Mouse (Mus musculus) heart, embryonic 12.5 days (tissue): Measurements from ENCODE around the gene Prkch. TPM values are rescaled to one million over a fixed set of nuclear protein-coding genes. Genes with fewer than 3 reads are reported as not detected.

Experiments used
- ATAC-seq: fragments of 200-750 bp; cut with Nextera tagmentation; 2 replicates; pipeline ENCODE4 v1.8.0; 2017; ENCODE audit warnings: moderate TSS enrichment, moderate library complexity; ENCODE audit not compliant: insufficient number of reproducible peaks, low FRiP score
- H3K27ac ChIP-seq: fragments of 300-500 bp; sonication (generic); 2 replicates; pipeline ENCODE4 v1.5.1; 2016; ENCODE audit warnings: mild to moderate bottlenecking, moderate library complexity; ENCODE audit not compliant: poor library complexity, severe bottlenecking
- H3K27me3 ChIP-seq: fragments of 300-500 bp; sonication (generic); replicated peaks from 2 replicates; pipeline ENCODE4 v1.6.1; 2016; ENCODE audit warnings: mild to moderate bottlenecking, moderate library complexity
- H3K36me3 ChIP-seq: fragments of 300-500 bp; sonication (generic); 2 replicates; pipeline ENCODE4 v1.6.1; 2016; ENCODE audit warnings: mild to moderate bottlenecking, moderate library complexity
- H3K4me1 ChIP-seq: fragments of 300-500 bp; sonication (generic); replicated peaks from 2 replicates; pipeline ENCODE4 v1.6.1; 2016; ENCODE audit warnings: mild to moderate bottlenecking
- H3K4me2 ChIP-seq: fragments of 300-500 bp; sonication (generic); 2 replicates; pipeline ENCODE4 v1.6.1; 2016; ENCODE audit warnings: mild to moderate bottlenecking, moderate library complexity
- H3K4me3 ChIP-seq: fragments of 300-500 bp; sonication (generic); 2 replicates; pipeline ENCODE4 v1.5.1; 2016; ENCODE audit warnings: mild to moderate bottlenecking
- H3K9ac ChIP-seq: fragments of 300-500 bp; sonication (generic); 2 replicates; pipeline ENCODE4 v1.6.1; 2016; ENCODE audit warnings: mild to moderate bottlenecking, moderate library complexity
- H3K9me3 ChIP-seq: fragments of 300-500 bp; sonication (generic); replicated peaks from 2 replicates; pipeline ENCODE4 v1.6.1; 2016; ENCODE audit warnings: mild to moderate bottlenecking, moderate library complexity
- WGBS: fragments of 180-500 bp; shearing (Covaris S2); methylation state at CpG from one replicate; pipeline ENCODE4 v1.1.7; 2016; 5-methylcytosine and 5-hydroxymethylcytosine counted together
- polyA plus RNA-seq: library from polyadenylated mRNA; unstranded; fragments of >200 nt; fragmentation: Nextera tagmentation; extraction: Ambion mirVana; gene quantifications from 2 replicates; pipeline ENCODE4 v1.2.1, GENCODE M21; 2016

The Prkch gene
- polyA plus RNA-seq, 1 experiment from 2014 or later: 19.5 TPM

DNA sequence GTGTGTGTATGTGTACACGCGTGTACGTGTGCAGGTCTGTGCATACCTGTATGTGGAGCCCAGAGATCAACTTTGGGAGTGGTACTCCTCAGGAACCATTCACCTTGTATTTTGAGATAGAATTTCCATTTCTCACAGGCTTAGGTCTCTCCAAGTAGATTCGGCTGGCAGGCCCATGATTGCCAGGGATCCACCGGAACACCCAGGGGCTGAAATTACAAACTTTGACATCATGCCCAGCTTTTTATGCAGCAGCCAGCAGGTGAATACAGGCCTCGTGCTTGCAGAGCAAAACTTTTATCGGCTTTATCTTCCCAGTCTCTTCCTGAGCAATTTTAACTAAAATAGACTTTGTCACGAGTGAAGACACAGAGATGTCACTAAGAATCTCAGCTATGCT lies 217.2 kb downstream of the Prkch start:
- H3K4me1 ChIP-seq: peaks cover 41% of the 10 kb centered on the region
- ATAC-seq: no peak

DNA sequence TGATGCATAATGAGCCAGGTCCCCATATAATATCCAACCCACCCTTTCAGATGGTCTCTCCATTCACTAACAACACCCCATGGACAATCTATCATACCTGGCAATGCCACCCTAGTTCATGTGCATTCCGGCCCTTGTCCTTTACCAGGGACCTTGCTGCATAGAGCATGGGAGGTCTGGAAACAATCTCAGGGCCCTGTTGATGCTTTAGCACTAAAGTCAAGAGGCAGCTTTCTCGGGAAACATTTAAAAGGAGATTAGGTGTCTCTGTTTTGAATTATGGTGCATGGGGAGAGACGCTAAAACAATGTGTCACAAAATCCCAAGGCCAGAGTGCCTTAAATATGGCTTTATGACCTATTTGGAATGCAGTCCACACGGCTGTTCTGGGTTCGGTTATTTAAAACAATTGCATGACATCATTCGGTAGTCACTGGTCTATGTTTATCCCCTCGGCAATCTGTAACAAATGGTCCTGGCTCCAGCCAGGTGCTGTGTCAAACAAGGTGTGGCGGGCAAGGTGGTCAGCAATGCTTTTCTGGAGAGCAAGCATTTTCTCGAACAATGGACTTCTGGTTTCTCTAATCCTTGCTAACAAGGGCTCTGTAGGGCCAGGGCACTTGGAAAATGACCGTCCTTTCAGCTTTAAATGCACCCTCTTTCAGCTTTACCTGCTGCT lies 217.9 kb downstream of the Prkch start:
- Histone ChIP-seq H3K9ac (peak overlapping the region; percentile 40; the same call in 1 of the 2 replicates), H3K36me3 (no peaks in the 10 kb centered on the region), H3K4me1 (peaks cover 38% of the 10 kb centered on the region), H3K27me3 (no peaks in the 10 kb centered on the region), H3K9me3 (no peaks in the 10 kb centered on the region), H3K4me2 (no peak overlapping the region), H3K27ac (peak overlapping the region; percentile 83), H3K4me3 (no peak overlapping the region)
- ATAC-seq: 0 out of 2 replicates have a peak, but pooled peaks have one; percentile 48
- 40% methylated on average over 10 of the region's 10 CpGs for WGBS

More for the DNA sequence above, 217.2 kb downstream of the Prkch start:
- H3K4me3 ChIP-seq: no peak overlapping the region
- no peaks in the 10 kb centered on the region for H3K36me3 ChIP-seq
- H3K27ac ChIP-seq: peak overlapping the region; percentile 83
- 72% methylated on average over 8 of the region's 8 CpGs for WGBS
- no peaks in the 10 kb centered on the region for H3K27me3 ChIP-seq
- no peak overlapping the region for H3K4me2 ChIP-seq
- no peaks in the 10 kb centered on the region for H3K9me3 ChIP-seq
- H3K9ac ChIP-seq: no peak overlapping the region

DNA sequence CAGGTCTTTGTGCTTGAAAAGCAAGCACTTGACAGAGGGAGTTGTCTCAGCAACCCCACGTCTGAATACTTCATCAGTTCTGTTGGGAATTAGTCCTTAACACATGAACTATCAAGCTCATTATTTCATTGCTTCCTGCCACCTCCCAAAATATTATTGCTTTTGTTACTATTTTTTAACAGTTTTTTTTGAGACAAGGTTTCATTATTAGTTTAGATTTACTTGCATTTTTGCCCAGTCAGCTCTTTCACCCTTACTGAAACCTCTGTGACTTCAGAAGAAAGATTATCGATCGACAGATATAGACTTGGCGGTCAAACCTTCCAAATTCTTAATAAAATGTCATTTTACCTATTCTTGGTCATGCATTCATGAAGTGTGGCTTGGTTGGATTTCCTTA lies 219.3 kb downstream of the Prkch start:
- H3K27ac ChIP-seq: no peak overlapping the region
- H3K4me1 ChIP-seq: peaks cover 37% of the 10 kb centered on the region
- no peaks in the 10 kb centered on the region for H3K36me3 ChIP-seq
- H3K4me2 ChIP-seq: no peak overlapping the region
- no peak overlapping the region for H3K9ac ChIP-seq
- no peak overlapping the region for H3K4me3 ChIP-seq
- no peaks in the 10 kb centered on the region for H3K9me3 ChIP-seq
- 83% methylated on average over 4 of the region's 4 CpGs for WGBS
- no peaks in the 10 kb centered on the region for H3K27me3 ChIP-seq
- no peak for ATAC-seq

DNA sequence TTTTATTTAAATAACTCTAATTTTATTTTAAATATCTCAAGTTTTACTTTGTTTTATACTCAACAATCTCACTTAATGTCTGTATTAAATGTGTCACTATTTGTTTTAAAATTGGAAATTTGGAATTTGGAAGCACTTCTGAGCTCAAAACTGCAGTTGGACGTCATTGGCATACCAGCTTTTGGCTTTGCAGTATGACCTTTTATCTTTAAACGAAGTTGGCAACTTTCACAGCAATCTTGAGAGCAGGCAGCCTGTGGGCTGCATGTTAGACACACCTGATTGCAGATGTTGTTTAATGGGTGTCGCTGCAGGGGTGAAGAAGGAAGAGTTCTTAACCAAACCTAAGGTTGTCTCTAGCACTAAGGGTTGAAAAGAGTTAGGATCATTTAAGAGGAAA lies 220.9 kb downstream of the Prkch start:
- 44% methylated on average over 3 of the region's 3 CpGs for WGBS
- no peak overlapping the region for H3K27ac ChIP-seq
- no peak overlapping the region for H3K4me2 ChIP-seq
- no peak overlapping the region for H3K9ac ChIP-seq
- H3K27me3 ChIP-seq: no peaks in the 10 kb centered on the region
- no peaks in the 10 kb centered on the region for H3K36me3 ChIP-seq
- ATAC-seq: no peak
- H3K9me3 ChIP-seq: no peaks in the 10 kb centered on the region
- H3K4me3 ChIP-seq: no peak overlapping the region
- H3K4me1 ChIP-seq: peaks cover 42% of the 10 kb centered on the region

DNA sequence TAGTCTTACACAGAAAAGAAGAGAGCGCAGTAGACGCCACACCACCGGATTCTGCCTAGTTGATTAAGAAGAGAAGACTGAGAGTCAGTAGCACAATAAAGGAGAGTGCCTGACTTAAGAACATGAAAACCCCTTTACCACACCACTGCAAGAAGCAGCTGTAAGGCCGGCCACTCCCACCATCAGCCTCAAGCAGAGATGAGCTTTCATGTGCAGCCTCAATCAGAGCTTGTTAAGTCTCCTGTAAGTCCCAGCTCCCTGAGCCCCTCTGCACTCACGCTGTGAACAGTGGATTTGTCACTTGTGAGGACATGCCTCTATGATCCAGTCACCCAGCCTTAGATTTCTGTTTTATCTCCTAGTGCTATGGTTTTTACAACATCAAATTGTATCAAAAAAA lies 221.4 kb downstream of the Prkch start:
- H3K27me3 ChIP-seq: no peaks in the 10 kb centered on the region
- H3K27ac ChIP-seq: no peak overlapping the region
- no peaks in the 10 kb centered on the region for H3K36me3 ChIP-seq
- H3K9me3 ChIP-seq: no peaks in the 10 kb centered on the region
- peaks cover 40% of the 10 kb centered on the region for H3K4me1 ChIP-seq
- no peak overlapping the region for H3K4me2 ChIP-seq
- H3K9ac ChIP-seq: no peak overlapping the region
- ATAC-seq: no peak
- WGBS: 56% methylated on average over 5 of the region's 5 CpGs
- H3K4me3 ChIP-seq: no peak overlapping the region

DNA sequence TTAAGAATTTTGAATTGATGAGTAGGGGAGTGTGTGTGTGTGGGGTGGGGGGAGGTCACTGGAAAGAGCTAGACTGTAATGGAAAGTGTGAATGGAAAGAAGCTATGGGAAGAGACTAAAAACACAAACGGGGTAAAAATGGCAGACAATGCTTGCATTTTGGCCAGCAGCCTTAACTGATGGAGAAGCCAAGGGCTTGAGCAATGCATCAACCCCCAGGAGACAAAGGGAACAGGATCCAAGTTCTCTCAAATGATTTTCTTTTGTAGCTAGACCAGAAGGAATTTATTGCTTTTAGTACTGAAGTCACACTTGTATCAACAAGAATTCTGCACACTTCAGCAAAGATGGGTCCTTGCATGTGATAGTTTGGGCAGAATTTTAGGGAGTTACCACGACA lies 222.6 kb downstream of the Prkch start:
- Histone ChIP-seq H3K4me1 (peaks cover 39% of the 10 kb centered on the region), H3K27ac (no peak overlapping the region), H3K27me3 (no peaks in the 10 kb centered on the region), H3K4me2 (no peak overlapping the region), H3K36me3 (no peaks in the 10 kb centered on the region), H3K9me3 (no peaks in the 10 kb centered on the region), H3K4me3 (no peak overlapping the region), H3K9ac (no peak overlapping the region)
- 72% methylated on average over 2 of the region's 2 CpGs for WGBS
- ATAC-seq: no peak

DNA sequence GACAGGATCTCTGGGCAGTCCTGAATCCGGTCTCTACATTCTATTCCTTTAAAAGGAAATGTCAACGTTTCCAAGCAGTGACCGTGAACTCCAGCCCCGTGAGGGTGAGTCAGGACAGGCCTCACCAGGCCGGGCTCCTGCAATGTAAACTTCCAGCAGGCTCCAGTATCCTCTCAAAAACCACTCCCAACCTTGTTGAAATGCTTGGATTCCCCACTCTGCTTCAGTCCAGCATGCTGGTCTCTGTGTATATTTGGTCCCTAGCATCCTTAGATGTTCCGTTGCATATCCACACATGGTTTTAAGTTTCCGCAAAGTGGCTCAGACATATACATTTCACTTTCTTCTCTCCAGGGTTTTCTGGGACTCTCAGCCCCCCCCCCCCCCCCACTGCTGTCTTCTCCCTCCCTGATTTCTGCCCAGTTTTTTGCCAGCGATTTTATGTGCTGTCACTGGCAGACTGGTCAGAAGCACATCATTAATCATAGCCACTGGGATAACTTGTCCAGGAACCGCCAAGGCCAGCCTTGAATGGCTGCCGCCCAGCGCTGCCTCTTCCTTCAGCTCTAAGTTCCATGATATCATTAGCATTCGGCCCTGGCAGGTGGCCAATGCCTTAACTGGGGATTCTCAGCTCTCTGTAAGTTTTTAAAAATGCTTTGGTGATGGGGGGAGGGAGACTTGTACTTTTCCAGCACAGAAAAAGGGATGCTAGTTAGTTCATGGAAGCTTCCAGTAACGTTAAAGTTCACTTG lies 225.6 kb downstream of the Prkch start:
- Histone ChIP-seq H3K9ac (no peak overlapping the region), H3K36me3 (no peaks in the 10 kb centered on the region), H3K9me3 (no peaks in the 10 kb centered on the region), H3K4me3 (no peak overlapping the region), H3K4me2 (peak overlapping the region; percentile 31), H3K4me1 (peaks cover 51% of the 10 kb centered on the region), H3K27me3 (no peaks in the 10 kb centered on the region), H3K27ac (peak overlapping the region; percentile 88)
- peak; percentile 75 for ATAC-seq
- 16% methylated on average over 13 of the region's 13 CpGs for WGBS

DNA sequence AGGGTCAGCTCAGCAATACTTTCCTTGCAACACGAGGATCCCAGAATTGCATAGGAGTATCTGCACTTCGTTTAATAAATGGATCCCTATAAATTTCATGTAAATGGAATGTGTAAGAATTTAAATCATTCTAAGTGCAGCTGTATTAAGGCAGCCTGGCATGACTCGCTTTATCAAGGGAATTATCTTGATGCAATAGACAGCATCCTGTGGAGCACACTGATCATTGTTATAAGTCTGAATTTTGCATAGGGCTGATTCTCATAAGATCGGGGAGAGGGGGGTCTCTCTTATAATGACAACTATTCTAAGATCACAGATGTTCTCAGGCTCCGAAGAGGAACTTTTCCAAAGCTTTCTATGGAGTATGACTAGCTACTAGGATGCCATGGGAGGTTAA lies 226.3 kb downstream of the Prkch start:
- H3K27ac ChIP-seq: peak overlapping the region; percentile 22; the same call in 1 of the 2 replicates

DNA sequence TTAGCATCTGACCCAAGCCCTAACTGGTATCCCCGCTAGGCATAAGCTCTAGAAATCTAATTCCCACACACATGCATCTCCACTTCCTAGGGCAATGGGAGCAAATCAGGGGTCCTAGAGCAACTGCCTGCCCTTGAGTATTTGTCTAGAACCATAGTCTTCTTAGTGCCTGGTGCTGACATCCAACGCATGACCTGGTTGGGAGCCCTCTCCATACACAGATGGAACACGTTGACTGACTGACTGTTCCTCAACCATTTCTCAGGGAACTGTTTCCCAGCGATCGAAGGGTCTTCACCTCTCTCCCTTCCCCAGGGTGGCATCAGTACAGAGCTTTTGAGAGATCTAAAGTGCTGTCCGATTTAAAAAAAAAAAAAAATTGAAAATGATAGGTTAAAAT lies 227.6 kb downstream of the Prkch start:
- ATAC-seq: no peak
- Histone ChIP-seq H3K27ac (no peak overlapping the region), H3K4me2 (no peak overlapping the region), H3K36me3 (no peaks in the 10 kb centered on the region), H3K9ac (no peak overlapping the region), H3K27me3 (no peaks in the 10 kb centered on the region), H3K4me1 (peaks cover 54% of the 10 kb centered on the region), H3K4me3 (no peak overlapping the region), H3K9me3 (no peaks in the 10 kb centered on the region)
- WGBS: 83% methylated on average over 6 of the region's 6 CpGs

More for the DNA sequence above, 226.3 kb downstream of the Prkch start:
- H3K9ac ChIP-seq: no peak overlapping the region
- no peaks in the 10 kb centered on the region for H3K27me3 ChIP-seq
- H3K4me1 ChIP-seq: peaks cover 53% of the 10 kb centered on the region
- H3K4me3 ChIP-seq: no peak overlapping the region
- no peak for ATAC-seq
- H3K9me3 ChIP-seq: no peaks in the 10 kb centered on the region
- no peak overlapping the region for H3K4me2 ChIP-seq
- WGBS: 64% methylated on average over 5 of the region's 5 CpGs
- no peaks in the 10 kb centered on the region for H3K36me3 ChIP-seq

DNA sequence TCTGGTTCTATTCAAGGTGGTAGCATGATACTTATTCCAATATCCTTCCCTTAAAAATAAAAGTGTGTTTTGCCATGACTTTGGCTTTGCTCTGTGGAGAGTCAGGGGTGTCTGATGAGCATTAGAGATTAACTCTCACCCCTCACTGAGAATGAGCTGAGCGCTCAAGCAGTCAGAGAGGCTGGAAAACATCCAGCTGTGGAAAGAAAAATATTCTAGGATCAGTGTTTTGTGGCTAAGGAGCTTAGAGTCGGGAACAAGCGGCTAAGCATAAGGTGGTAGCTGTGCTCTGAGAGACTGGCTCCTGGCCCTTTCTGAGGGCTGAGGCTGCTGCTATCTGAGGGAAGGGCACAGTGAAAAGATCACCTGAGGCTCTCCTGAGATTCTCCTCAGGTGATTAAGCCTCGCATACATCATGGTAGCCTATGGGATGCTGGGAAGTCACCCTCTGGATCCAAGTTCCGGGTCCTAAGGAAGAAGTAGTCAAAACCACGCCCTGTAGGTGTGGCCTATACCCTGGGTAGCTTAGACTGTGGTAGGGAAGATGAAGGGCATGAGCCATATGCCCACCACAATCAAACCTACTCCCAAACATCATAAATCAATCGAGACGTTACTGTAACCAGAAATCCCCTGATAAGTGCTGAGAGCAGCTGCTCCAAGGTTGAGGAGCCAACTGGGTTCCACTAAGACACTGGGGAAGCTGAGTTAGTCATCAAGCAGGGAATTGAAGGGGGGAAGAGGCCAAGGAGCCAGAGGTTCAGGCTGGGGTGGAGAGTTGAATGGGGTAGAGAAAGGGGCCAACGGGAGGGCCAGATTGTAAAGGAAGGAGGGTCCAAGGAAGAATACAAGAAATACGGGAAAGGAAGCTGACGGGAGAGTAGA lies 228.7 kb downstream of the Prkch start:
- H3K36me3 ChIP-seq: no peaks in the 10 kb centered on the region
- no peak for ATAC-seq
- H3K9me3 ChIP-seq: no peaks in the 10 kb centered on the region
- H3K27ac ChIP-seq: peak overlapping the region; percentile 62
- no peak overlapping the region for H3K4me3 ChIP-seq
- 59% methylated on average over 11 of the region's 11 CpGs for WGBS
- H3K9ac ChIP-seq: no peak overlapping the region
- H3K4me1 ChIP-seq: peaks cover 54% of the 10 kb centered on the region
- no peaks in the 10 kb centered on the region for H3K27me3 ChIP-seq
- no peak overlapping the region for H3K4me2 ChIP-seq
